Mouse (Mus musculus) heart, postnatal 0 days (tissue): ENCODE measurements around the gene Stk24. TPM values are rescaled to one million over a fixed set of nuclear protein-coding genes. Genes with fewer than 3 reads are reported as not detected.
A peak's percentile ranks its signal among the peaks of the same experiment; 100 is the strongest.

Experiments
- ATAC-seq: fragments of 200-750 bp; cut with Nextera tagmentation; 2 replicates; pipeline ENCODE4 v1.8.0; 2017; ENCODE audit warnings: low read depth, moderate number of reproducible peaks, moderate library complexity; ENCODE audit not compliant: insufficient read depth
- DNase-seq: peaks from one replicate; pipeline ENCODE4 v3.0.0-alpha.2; 2016; ENCODE audit warnings: low spot score
- H3K27ac ChIP-seq: fragments of 300-500 bp; sonication (generic); 2 replicates; pipeline ENCODE4 v1.5.1; 2014; ENCODE audit warnings: low read depth, mild to moderate bottlenecking
- H3K27me3 ChIP-seq: fragments of 300-500 bp; sonication (generic); 2 replicates; pipeline ENCODE4 v1.6.1; 2014; ENCODE audit warnings: low read length, mixed read lengths; ENCODE audit not compliant: control insufficient read depth, insufficient read depth
- H3K36me3 ChIP-seq: fragments of 300-500 bp; sonication (generic); replicated peaks from 2 replicates; pipeline ENCODE4 v1.6.1; 2014; ENCODE audit warnings: low read length, mixed read lengths; ENCODE audit not compliant: control insufficient read depth, insufficient read depth
- H3K4me1 ChIP-seq: fragments of 300-500 bp; sonication (generic); 2 replicates; pipeline ENCODE4 v1.6.1; 2014; ENCODE audit warnings: antibody characterized with exemption; ENCODE audit not compliant: control insufficient read depth, insufficient read depth
- H3K4me2 ChIP-seq: fragments of 300-500 bp; sonication (generic); 2 replicates; pipeline ENCODE4 v1.6.1; 2014; ENCODE audit warnings: low read depth, mild to moderate bottlenecking, low read length, moderate library complexity
- H3K4me3 ChIP-seq: fragments of 300-500 bp; sonication (generic); 2 replicates; pipeline ENCODE4 v1.5.1; 2014; ENCODE audit warnings: low read depth, low read length
- H3K9ac ChIP-seq: fragments of 300-500 bp; sonication (generic); replicated peaks from 2 replicates; pipeline ENCODE4 v1.6.1; 2014; ENCODE audit warnings: low read depth, low read length, mixed read lengths
- H3K9me3 ChIP-seq: fragments of 300-500 bp; sonication (generic); replicated peaks from 2 replicates; pipeline ENCODE4 v1.6.1; 2016; ENCODE audit warnings: low read length; ENCODE audit not compliant: control insufficient read depth
- CTCF ChIP-seq: IDR thresholded peaks from 2 replicates; pipeline ENCODE4 v1.5.1; 2016; ENCODE audit warnings: antibody characterized with exemption, control low read depth, low read depth
- EP300 ChIP-seq: IDR thresholded peaks from 2 replicates; pipeline ENCODE4 v1.6.1; 2016; ENCODE audit warnings: antibody characterized with exemption, low read depth
- WGBS: fragments of 180-500 bp; shearing (Covaris S2); extraction: QIAGEN DNeasy Blood & Tissue Kit; methylation state at CpG from one replicate; pipeline ENCODE4 v1.1.7; 2014; 5-methylcytosine and 5-hydroxymethylcytosine counted together
- polyA plus RNA-seq: library from polyadenylated mRNA; unstranded; fragments of >200 nt; fragmentation: Nextera tagmentation; extraction: Ambion mirVana; gene quantifications from 2 replicates; pipeline ENCODE4 v1.2.1, GENCODE M21; 2015
- total RNA-seq: library from RNA; depleted of rRNA; stranded (reverse); fragments of >200 nt; gene quantifications from 2 replicates; pipeline ENCODE4 v1.2.3, GENCODE M21; 2014; ENCODE audit warnings: low replicate concordance

Gene Stk24
- total and polyA plus RNA-seq, 2 experiments from 2014 or later: 26.7 to 62.9 TPM

GRCm38 (mm10) chr14:121350011-121350410 lies 29.8 kb downstream of the Stk24 start:
- peak; percentile 81 for DNase-seq
- Histone ChIP-seq H3K9ac (no peak overlapping the region), H3K27me3 (no peaks in the 10 kb centered on the region), H3K36me3 (no peaks in the 10 kb centered on the region), H3K4me1 (peaks cover 75% of the 10 kb centered on the region), H3K9me3 (no peaks in the 10 kb centered on the region), H3K4me3 (no peak overlapping the region), H3K4me2 (no peak overlapping the region), H3K27ac (peak overlapping the region; percentile 55)
- peak; percentile 74 for ATAC-seq
- TF ChIP-seq CTCF (no peak), EP300 (no peak)
- 27% methylated on average over 8 of the region's 8 CpGs for WGBS

DNA sequence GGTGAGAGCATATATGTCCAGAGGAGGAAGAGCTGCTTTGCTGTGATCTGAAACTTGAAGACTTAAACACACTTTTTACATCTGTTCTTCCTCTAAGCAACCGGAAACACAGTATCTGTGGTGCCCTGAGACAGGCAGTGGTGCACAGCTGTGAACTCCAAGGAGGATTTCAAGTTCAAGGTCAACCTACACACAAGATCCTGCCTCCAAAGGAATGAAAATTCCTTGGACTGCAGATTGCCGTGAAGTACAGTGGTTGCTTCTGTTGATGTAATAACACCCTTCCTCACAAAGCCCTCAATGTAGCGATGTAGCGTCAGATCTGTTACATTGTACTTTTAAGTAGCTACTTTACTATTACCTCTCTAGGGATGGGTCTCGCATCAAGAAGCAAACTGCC lies 30.5 kb downstream of the Stk24 start:
- ATAC-seq (no peak), DNase-seq (no peak)
- no peak overlapping the region for H3K9ac ChIP-seq
- H3K27ac ChIP-seq: peak overlapping the region; percentile 55
- no peak overlapping the region for H3K4me2 ChIP-seq
- H3K9me3 ChIP-seq: no peaks in the 10 kb centered on the region
- H3K4me3 ChIP-seq: no peak overlapping the region
- H3K4me1 ChIP-seq: peaks cover 81% of the 10 kb centered on the region
- WGBS: 69% methylated on average over 5 of the region's 5 CpGs
- no peaks in the 10 kb centered on the region for H3K27me3 ChIP-seq
- H3K36me3 ChIP-seq: no peaks in the 10 kb centered on the region
- TF ChIP-seq EP300: no peak
- TF ChIP-seq CTCF: no peak

GRCm38 (mm10) chr14:121348256-121348655 lies 31.6 kb downstream of the Stk24 start:
- H3K4me2 ChIP-seq: no peak overlapping the region
- peak overlapping the region; percentile 5; the same call in 1 of the 2 replicates for H3K27ac ChIP-seq
- no peak overlapping the region for H3K9ac ChIP-seq
- WGBS: 30% methylated on average over 8 of the region's 8 CpGs
- peaks cover 84% of the 10 kb centered on the region for H3K4me1 ChIP-seq
- no peaks in the 10 kb centered on the region for H3K9me3 ChIP-seq
- H3K36me3 ChIP-seq: no peaks in the 10 kb centered on the region
- ATAC-seq (peak; percentile 21), DNase-seq (no peak)
- no peaks in the 10 kb centered on the region for H3K27me3 ChIP-seq
- TF ChIP-seq EP300 (no peak), CTCF (no peak)
- no peak overlapping the region for H3K4me3 ChIP-seq

- Histone ChIP-seq H3K9ac (no peak overlapping the region), H3K36me3 (no peaks in the 10 kb centered on the region), H3K27ac (no peak overlapping the region), H3K4me2 (no peak overlapping the region), H3K4me3 (no peak overlapping the region), H3K9me3 (no peaks in the 10 kb centered on the region), H3K4me1 (peaks cover 81% of the 10 kb centered on the region), H3K27me3 (no peaks in the 10 kb centered on the region)
- no peak for TF ChIP-seq CTCF
- TF ChIP-seq EP300: no peak
- WGBS: 70% methylated on average over 10 of the region's 10 CpGs
- DNase-seq (no peak), ATAC-seq (no peak; the same call in 1 of the 2 replicates)
Observed at GRCm38 (mm10) chr14:121347134-121347533, 32.7 kb downstream of the Stk24 start.

GRCm38 (mm10) chr14:121346654-121347053 lies 33.2 kb downstream of the Stk24 start:
- DNase-seq (no peak), ATAC-seq (no peak)
- no peak overlapping the region for H3K4me3 ChIP-seq
- H3K4me2 ChIP-seq: no peak overlapping the region
- no peaks in the 10 kb centered on the region for H3K9me3 ChIP-seq
- 70% methylated on average over 4 of the region's 4 CpGs for WGBS
- H3K27me3 ChIP-seq: no peaks in the 10 kb centered on the region
- H3K4me1 ChIP-seq: peaks cover 76% of the 10 kb centered on the region
- H3K9ac ChIP-seq: no peak overlapping the region
- no peak overlapping the region for H3K27ac ChIP-seq
- no peaks in the 10 kb centered on the region for H3K36me3 ChIP-seq
- TF ChIP-seq CTCF (no peak), EP300 (no peak)

- no peaks in the 10 kb centered on the region for H3K27me3 ChIP-seq
- H3K4me2 ChIP-seq: no peak overlapping the region
- TF ChIP-seq EP300 (no peak), CTCF (peak; percentile 51)
- H3K4me1 ChIP-seq: peaks cover 75% of the 10 kb centered on the region
- H3K9ac ChIP-seq: no peak overlapping the region
- H3K36me3 ChIP-seq: no peaks in the 10 kb centered on the region
- H3K9me3 ChIP-seq: no peaks in the 10 kb centered on the region
- H3K4me3 ChIP-seq: no peak overlapping the region
- no peak overlapping the region for H3K27ac ChIP-seq
- DNase-seq: no peak
- ATAC-seq: no peak
- 79% methylated on average over 4 of the region's 4 CpGs for WGBS
Observed at GRCm38 (mm10) chr14:121346053-121346452, 33.8 kb downstream of the Stk24 start.
